Mouse (Mus musculus) heart, postnatal 0 days (tissue): ENCODE measurements at regions not wholly inside any gene's neighbourhood (a gene's known extent, or its start where the extent isn't known, plus 50 kb on each side); places are given as distances from the start of the nearest gene placed in this dataset.

Source experiments
- CTCF ChIP-seq: IDR thresholded peaks from 2 replicates; pipeline ENCODE4 v1.5.1; 2016; ENCODE audit warnings: antibody characterized with exemption, control low read depth, low read depth
- EP300 ChIP-seq: IDR thresholded peaks from 2 replicates; pipeline ENCODE4 v1.6.1; 2016; ENCODE audit warnings: antibody characterized with exemption, low read depth

DNA sequence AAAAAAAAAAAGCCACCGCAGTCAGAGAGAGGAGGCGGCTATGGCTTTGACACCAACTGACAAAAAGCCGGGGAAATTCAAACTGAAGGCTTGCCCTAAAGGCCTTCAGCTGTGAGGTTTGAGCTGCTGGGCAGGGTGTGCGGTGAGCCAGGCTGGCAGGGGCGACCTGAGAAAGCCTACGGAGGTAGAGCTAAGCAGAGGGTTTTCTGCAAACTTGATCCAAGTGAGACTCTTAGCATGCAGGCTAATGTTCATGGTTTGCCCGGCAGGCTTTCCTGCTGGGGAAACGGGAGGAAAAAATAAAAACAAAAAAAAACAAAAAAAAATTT, 186.4 kb upstream of the Zfp462 start:
- TF ChIP-seq CTCF (no peak), EP300 (no peak)
